Mouse (Mus musculus) cerebellum, postnatal 10 days (tissue): ENCODE measurements around the gene Gng8.

ENCODE experiments used
- DNase-seq, 2 experiments: peaks; one replicate each; pipeline ENCODE4 v3.0.0; 2021; ENCODE audit warnings: mixed read lengths in 2 of 2

Gng8 gene

GRCm38 (mm10) chr7:16876608-16877007 is 15.0 kb upstream of the Gng8 start:
- DNase-seq, result peak; percentile 38 to 61

GRCm38 (mm10) chr7:16877717-16878116 is 13.9 kb upstream of the Gng8 start:
- no peak for DNase-seq

DNA sequence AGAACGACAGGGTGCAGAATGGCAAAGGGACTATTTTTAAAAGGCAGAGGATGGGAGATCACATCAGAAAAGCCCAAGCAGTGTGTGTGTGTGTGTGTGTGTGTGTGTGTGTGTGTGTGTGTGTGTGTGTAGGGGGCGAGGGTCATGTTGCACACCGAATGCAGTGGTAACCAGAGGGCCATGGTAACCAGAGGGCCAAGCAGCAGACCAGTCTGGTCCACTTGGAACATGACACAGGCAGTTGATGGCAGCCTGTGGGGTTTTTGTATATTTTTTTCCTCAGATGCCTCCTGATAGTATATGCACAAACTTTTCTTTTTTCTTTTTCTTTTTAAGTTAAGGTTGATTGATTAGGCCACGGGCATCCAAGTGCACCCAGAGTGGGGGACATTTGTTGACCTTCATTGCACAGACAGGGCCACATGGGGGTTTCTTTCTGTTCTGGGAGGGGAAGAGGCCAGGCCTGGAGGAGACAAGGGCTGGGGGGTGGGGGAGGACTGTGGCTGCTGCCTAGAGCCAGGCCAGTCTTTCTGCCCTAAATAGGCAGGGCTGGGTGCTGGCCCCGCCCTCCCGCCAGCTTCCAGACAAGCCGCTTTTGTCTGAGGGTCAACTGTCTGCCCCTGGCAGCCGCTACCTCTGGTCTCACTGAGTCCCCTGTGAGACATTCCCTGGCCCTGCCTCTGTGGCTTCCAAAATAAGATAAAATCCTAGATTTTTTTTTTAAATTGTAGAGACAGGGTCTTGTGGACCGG is 11.6 kb upstream of the Gng8 start:
- DNase-seq, result peak in 1 of 2 experiments; percentile 52

DNA sequence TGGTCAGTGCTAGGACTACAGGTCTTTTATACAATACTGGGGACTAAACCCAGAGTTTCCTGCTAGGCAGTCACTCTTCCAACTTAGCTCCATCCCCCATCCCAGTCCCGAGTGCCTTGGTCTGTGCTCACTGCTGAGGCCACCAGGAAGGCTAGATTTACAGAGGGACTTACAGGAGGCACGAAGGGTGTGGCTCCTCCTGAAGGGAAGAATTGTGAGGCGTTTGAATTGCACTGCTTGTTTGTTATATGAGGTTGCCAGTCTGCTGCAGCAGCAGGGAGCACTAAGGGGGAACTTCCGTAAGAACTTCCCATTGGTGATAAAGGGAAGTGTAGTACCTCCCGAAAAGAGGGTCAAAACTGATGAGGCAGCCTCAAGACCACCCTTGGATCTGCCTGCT is 11.0 kb upstream of the Gng8 start:
- DNase-seq, result no peak

DNA sequence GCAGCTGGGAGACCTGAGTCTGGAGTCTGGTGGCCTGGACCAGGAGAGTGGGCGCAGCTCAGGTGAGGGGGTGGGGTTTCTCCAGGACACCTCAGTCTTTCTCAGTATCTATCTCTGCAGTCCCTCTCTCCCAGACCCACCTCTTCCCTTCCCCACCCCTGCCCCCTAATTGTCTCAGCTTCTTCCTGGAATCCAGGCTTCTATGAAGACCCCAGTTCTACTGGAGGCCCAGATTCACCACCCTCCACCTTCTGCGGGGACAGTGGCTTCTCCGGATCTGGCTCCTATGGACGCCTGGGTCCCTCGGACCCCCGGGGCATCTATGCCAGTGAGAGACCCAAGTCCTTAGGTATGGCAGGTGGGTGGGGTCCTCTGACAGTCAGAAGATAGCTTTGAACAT is 8.4 kb upstream of the Gng8 start:
- DNase-seq, result no peak

DNA sequence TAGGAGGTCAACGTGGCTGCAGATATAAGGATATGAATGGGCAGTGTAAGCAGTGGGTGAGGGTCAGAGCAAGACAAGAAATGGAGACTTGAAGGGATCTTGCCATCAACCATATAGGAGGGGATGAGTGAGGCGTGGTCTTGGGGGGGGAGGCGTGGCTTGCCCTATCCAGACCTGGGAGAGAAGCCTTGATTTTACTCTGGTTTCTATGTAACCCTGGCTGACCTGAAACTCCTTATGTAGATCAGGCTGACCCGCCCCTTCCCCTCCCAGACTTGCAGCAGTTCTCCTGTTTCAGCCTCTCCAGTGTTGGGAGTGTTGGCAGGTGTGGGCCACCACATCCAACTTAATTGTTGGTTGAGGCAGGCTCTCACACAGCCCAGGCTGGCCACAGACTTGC is 7.3 kb upstream of the Gng8 start:
- DNase-seq, result no peak

- DNase-seq, result peak in 1 of 2 experiments; percentile 37
Observed at GRCm38 (mm10) chr7:16885271-16885776, 6.3 kb upstream of the Gng8 start.

DNA sequence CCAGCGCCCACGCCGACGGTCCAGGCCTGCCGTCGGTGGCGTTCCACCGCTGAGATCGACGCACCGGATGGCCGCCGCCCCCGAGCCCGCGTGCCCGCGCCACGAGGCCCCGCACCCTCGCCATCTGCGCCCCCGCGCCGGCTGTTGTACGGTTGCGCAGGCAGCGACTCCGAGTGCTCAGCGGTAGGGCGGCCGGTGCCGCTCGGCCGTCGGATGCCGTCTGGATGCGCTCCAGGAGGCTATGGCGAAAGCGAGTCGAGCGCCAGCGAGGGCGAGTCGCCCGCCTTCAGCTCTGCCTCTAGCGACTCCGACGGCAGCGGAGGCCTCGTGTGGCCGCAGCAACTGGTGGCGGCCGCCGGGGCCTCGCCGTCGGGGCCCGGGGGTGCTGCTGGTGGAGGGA is 5.7 kb upstream of the Gng8 start:
- DNase-seq, result peak; percentile 61 to 68

DNA sequence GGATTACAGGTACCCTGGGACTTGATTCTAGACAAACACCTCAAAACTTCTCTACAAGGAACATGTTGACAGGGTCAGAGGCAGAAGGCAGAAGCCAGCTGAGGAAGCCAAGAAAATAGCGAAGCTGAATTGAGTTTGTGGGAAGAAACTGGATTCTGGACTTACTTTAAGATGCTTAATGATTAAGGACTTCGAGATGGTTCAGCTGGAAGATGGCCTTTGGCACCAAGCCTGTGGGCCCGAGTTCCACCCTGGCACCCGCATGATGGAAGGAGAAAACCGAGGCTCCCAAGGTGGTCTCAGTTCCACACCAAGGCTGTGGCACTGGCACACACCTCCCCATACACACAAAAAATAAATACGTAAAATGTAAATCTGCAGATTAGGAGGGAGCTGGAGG is 1.1 kb upstream of the Gng8 start:
- no peak for DNase-seq

DNA sequence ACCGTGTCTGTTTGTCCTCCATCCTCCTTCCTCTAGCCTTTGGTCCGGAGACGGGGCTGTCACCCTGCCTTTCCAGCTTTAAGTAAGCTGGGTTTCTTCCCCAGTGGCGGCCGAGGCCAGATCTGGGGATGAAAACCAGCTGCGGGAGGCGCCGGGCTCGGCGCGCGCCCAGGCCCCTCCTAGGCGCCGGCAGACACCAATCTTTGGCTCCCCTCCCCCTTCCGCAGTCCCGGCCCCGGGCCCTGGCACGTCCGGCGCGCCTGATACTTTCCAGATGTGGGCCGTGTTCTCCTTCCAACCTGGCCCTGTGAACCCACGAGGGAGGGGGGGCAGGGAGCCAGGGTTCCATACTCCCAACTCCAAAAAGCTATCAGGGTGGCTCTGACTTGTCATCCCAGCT is 642 bp upstream of the Gng8 start:
- DNase-seq, result peak in 1 of 2 experiments; percentile 51

DNA sequence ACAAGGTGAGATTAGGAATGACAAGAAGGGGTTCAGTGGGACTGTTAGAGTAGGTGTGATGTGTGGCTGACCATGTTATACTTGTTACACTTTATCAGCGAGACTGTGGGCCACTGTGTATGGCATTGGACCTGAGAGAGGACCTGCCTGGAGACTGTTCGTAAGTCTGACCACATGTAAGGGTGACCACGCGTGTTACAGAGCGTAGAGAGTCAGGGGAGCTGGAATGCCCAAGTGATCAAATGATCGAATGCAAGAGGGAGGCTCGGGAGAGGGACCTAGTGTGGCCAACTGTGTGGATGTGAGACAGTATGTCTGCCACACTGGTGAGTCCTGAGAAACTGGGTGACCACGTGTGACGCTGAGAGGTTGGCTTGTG is 755 bp downstream of the Gng8 start:
- DNase-seq, result no peak

- DNase-seq, result no peak
Observed at GRCm38 (mm10) chr7:16893612-16894011, 2.0 kb downstream of the Gng8 start.

GRCm38 (mm10) chr7:16894279-16894678 is 2.7 kb downstream of the Gng8 start:
- DNase-seq, result peak in 1 of 2 experiments; percentile 33

DNA sequence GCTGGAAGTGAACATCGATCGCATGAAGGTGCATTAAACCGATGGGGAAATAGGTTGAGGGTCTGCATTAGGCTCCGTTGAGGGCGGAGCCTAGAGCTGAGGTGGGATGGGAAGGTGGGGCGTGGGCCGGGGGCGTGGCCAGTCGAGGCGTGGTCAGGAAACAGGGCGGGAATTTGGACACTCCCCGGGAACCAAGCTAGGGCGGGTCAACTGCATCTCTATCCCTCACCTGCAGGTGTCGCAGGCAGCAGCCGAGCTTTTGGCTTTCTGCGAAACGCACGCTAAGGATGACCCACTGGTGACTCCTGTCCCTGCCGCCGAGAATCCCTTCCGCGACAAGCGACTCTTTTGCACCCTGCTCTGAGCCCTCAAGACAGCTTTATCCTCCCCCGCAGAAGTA is 3.4 kb downstream of the Gng8 start:
- DNase-seq, result peak; percentile 92

DNA sequence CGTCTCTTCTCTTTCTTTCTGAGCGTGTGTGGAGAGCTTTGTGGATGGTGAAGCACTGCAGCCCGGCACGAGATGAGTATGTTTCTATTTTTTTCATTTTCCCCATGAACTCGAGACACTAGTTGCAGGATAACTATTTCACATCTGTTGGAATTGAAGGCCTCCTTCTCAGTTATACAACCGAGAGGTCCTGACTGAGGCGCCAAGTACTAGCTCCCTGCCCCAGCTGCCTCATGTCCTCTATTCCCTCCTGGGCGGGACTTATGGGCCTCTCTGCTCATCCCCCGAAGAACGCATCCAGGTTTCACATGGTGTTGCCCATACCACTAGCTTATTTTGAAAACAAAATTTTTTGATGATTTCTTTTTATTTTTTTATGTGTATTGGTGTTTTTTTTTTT is 3.9 kb downstream of the Gng8 start:
- no peak for DNase-seq

GRCm38 (mm10) chr7:16900526-16900925 is 8.9 kb downstream of the Gng8 start:
- DNase-seq, result peak in 1 of 2 experiments; percentile 29

- no peak for DNase-seq
Observed at GRCm38 (mm10) chr7:16903439-16903955, 11.9 kb downstream of the Gng8 start.

GRCm38 (mm10) chr7:16904120-16904675 is 12.6 kb downstream of the Gng8 start:
- no peak for DNase-seq

- DNase-seq, result no peak
Observed at GRCm38 (mm10) chr7:16905491-16906021, 14.0 kb downstream of the Gng8 start.

- DNase-seq, result no peak
Observed at GRCm38 (mm10) chr7:16906281-16906680, 14.7 kb downstream of the Gng8 start, which contains the start of gene Ptgir. Gene Ptgir, plus strand, starts transcription at chr7:16906490.

DNA sequence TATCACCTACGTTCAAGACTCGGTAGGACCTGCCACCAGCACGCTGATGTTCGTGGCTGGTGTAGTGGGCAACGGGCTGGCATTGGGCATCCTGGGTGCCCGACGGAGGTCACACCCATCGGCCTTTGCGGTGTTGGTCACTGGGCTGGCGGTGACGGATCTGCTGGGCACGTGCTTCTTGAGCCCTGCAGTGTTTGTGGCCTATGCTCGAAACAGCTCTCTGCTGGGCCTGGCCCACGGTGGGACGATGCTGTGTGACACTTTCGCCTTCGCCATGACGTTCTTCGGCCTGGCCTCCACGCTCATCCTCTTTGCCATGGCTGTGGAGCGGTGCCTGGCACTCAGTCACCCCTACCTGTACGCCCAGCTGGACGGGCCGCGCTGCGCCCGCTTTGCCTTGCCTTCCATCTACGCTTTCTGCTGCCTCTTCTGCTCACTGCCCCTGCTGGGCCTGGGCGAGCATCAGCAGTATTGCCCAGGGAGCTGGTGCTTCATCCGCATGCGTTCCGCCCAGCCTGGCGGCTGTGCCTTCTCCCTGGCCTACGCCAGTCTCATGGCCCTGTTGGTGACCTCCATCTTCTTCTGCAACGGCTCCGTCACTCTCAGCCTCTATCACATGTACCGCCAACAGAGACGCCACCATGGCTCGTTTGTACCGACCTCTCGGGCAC is 15.4 kb downstream of the Gng8 start:
- no peak for DNase-seq

DNA sequence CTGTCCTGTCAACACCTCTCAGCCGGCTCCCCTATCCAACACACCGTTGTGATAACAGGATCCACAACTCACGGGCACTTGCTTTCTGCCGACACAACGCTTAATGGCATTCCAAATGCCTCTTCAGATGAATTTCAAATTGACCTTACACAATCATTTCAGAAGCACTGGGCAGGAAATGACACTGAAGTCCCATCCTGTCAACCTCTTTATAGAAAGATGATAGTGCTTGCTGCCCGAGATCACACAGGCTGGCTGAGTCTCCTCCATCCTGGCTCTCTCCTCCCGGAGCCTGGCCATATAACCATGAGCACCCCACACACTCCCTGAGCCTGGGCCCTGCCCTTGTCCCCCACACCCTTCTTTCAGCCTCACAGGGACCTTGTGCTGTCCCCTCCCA is 16.3 kb downstream of the Gng8 start:
- no peak for DNase-seq

DNA sequence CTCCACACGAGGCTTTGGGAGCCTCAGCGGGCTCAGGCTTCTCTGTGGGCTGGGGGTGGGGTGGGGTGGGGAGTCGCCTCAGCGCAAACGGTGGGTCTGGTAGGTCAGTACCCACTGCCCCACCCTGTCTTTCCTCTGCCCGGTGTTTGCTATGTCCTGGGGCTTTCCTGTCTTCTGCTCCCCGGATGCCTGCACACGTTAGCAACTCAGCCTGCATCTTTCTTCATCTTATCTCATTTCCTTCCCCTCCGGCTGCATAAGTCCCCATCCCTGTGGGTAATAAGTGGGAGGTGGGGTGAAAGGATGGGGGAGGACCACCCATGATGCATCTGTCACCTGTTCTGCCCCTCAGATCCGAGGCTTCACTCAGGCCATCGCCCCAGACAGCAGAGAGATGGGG is 16.8 kb downstream of the Gng8 start:
- no peak for DNase-seq
